Mouse (Mus musculus) forelimb bud, embryonic 11.5 days (tissue): ENCODE results near the gene Dlg2.

Experiments used
- DNase-seq: peaks from one replicate; pipeline ENCODE4 v3.0.0-alpha.2; 2012; ENCODE audit warnings: low read depth, low spot score

Gene Dlg2

GRCm38 (mm10) chr7:91724397-91724796 lies 1247.9 kb downstream of the Dlg2 start:
- no peak for DNase-seq

GRCm38 (mm10) chr7:91740748-91741147 lies 1264.3 kb downstream of the Dlg2 start:
- DNase-seq = no peak

GRCm38 (mm10) chr7:91753151-91753861 lies 1276.8 kb downstream of the Dlg2 start:
- no peak for DNase-seq

- no peak for DNase-seq
Measured at GRCm38 (mm10) chr7:91767648-91768047, 1291.2 kb downstream of the Dlg2 start.

- no peak for DNase-seq
Measured at GRCm38 (mm10) chr7:91778673-91779072, 1302.2 kb downstream of the Dlg2 start.

GRCm38 (mm10) chr7:91784617-91785016 lies 1308.1 kb downstream of the Dlg2 start:
- no peak for DNase-seq

GRCm38 (mm10) chr7:91785445-91785844 lies 1309.0 kb downstream of the Dlg2 start:
- peak; percentile 1 for DNase-seq

- DNase-seq = no peak
Measured at GRCm38 (mm10) chr7:91785871-91786270, 1309.4 kb downstream of the Dlg2 start.

- DNase-seq = no peak
Measured at GRCm38 (mm10) chr7:91790949-91791564, 1314.6 kb downstream of the Dlg2 start.

GRCm38 (mm10) chr7:91806632-91807031 lies 1330.2 kb downstream of the Dlg2 start:
- DNase-seq = no peak

GRCm38 (mm10) chr7:91810774-91811173 lies 1334.3 kb downstream of the Dlg2 start:
- no peak for DNase-seq

GRCm38 (mm10) chr7:91818004-91818403 lies 1341.5 kb downstream of the Dlg2 start:
- DNase-seq = no peak

- no peak for DNase-seq
Measured at GRCm38 (mm10) chr7:91832207-91832606, 1355.7 kb downstream of the Dlg2 start.

GRCm38 (mm10) chr7:91845723-91846122 lies 1369.3 kb downstream of the Dlg2 start:
- no peak for DNase-seq

- DNase-seq = no peak
Measured at GRCm38 (mm10) chr7:91849364-91849763, 1372.9 kb downstream of the Dlg2 start.

GRCm38 (mm10) chr7:91853653-91854052 lies 1377.2 kb downstream of the Dlg2 start:
- no peak for DNase-seq

- no peak for DNase-seq
Measured at GRCm38 (mm10) chr7:91856931-91857330, 1380.5 kb downstream of the Dlg2 start.

GRCm38 (mm10) chr7:91862806-91863531 lies 1386.5 kb downstream of the Dlg2 start:
- peak; percentile 32 for DNase-seq

GRCm38 (mm10) chr7:91868919-91869318 lies 1392.4 kb downstream of the Dlg2 start:
- DNase-seq = no peak

GRCm38 (mm10) chr7:91876831-91877230 lies 1400.4 kb downstream of the Dlg2 start:
- no peak for DNase-seq

- no peak for DNase-seq
Measured at GRCm38 (mm10) chr7:91877804-91878203, 1401.3 kb downstream of the Dlg2 start.

GRCm38 (mm10) chr7:91886336-91886735 lies 1409.9 kb downstream of the Dlg2 start:
- DNase-seq = no peak

GRCm38 (mm10) chr7:91893991-91894390 lies 1417.5 kb downstream of the Dlg2 start:
- no peak for DNase-seq
